Mouse (Mus musculus) ES-E14 (cell line): Measurements from ENCODE around the gene S100a4. TPM values are rescaled to one million over a fixed set of nuclear protein-coding genes. Genes with fewer than 3 reads are reported as not detected.

Experiments used
- DNase-seq: peaks from one replicate; pipeline ENCODE4 v3.0.0-alpha.2; 2013; ENCODE audit warnings: low read depth, low spot score
- H3K27ac ChIP-seq: 2 replicates; pipeline ENCODE4 v1.5.1; 2012; ENCODE audit warnings: low read depth, mild to moderate bottlenecking, low read length, moderate library complexity, mixed read lengths; ENCODE audit not compliant: poor library complexity, insufficient read depth, severe bottlenecking
- H3K36me3 ChIP-seq: 2 replicates; pipeline ENCODE4 v1.6.1; 2012; ENCODE audit warnings: mild to moderate bottlenecking, low read length, moderate library complexity, mixed read lengths; ENCODE audit not compliant: control insufficient read depth, poor library complexity, insufficient read depth, severe bottlenecking
- H3K4me1 ChIP-seq, 2 experiments: fragments of 150-350 bp in 1 of 2; sonication (generic) in 1 of 2; 2 replicates each; pipeline ENCODE4 v1.6.1; 2012; ENCODE audit warnings: low read length in 2 of 2, mild to moderate bottlenecking in 1 of 2, mixed read lengths in 1 of 2; ENCODE audit not compliant: control insufficient read depth in 2 of 2, insufficient read depth in 2 of 2, poor library complexity in 1 of 2
- H3K4me3 ChIP-seq, 2 experiments: fragments of 150-350 bp in 1 of 2; sonication (generic) in 1 of 2; 2 replicates each; pipeline ENCODE4 v1.5.1; 2012; ENCODE audit warnings: low read length in 2 of 2, low read depth in 1 of 2, mild to moderate bottlenecking in 1 of 2, mixed read lengths in 1 of 2; ENCODE audit not compliant: insufficient read depth in 1 of 2, poor library complexity in 1 of 2, severe bottlenecking in 1 of 2
- H3K9ac ChIP-seq: 2 replicates; pipeline ENCODE4 v1.6.1; 2012; ENCODE audit warnings: low read depth, mild to moderate bottlenecking, low read length, mixed read lengths; ENCODE audit not compliant: poor library complexity, insufficient read depth, severe bottlenecking
- H3K9me3 ChIP-seq: fragments of 150-350 bp; sonication (generic); 2 replicates; pipeline ENCODE4 v1.6.1; 2012; ENCODE audit warnings: low read depth, mild to moderate bottlenecking, low read length; ENCODE audit not compliant: control insufficient read depth, insufficient read depth
- CHD2 ChIP-seq: IDR thresholded peaks from 2 replicates; pipeline ENCODE4 v1.6.1; 2014; ENCODE audit warnings: mild to moderate bottlenecking, low read depth, low read length, inconsistent platforms
- HCFC1 ChIP-seq: IDR thresholded peaks from 2 replicates; pipeline ENCODE4 v1.6.1; 2012; ENCODE audit warnings: low read length, inconsistent platforms, borderline replicate concordance; ENCODE audit not compliant: insufficient read depth
- MAFK ChIP-seq: IDR thresholded peaks from 2 replicates; pipeline ENCODE4 v1.6.1; 2014; ENCODE audit warnings: mild to moderate bottlenecking, low read depth, low read length, inconsistent platforms; ENCODE audit not compliant: insufficient read depth
- ZC3H11A ChIP-seq: IDR thresholded peaks from 2 replicates; pipeline ENCODE4 v1.6.1; 2012; ENCODE audit warnings: low read depth, mild to moderate bottlenecking, inconsistent platforms, low read length, borderline replicate concordance
- ZNF384 ChIP-seq: IDR thresholded peaks from 2 replicates; pipeline ENCODE4 v1.6.1; 2012; ENCODE audit warnings: low read depth, low read length, inconsistent platforms
- in situ Hi-C, 2 experiments: fragments of 600-800 bp; cut with MboI; formaldehyde crosslinking; loops; one replicate each; pipeline ENCODE4 v1.15.1; 2025; ENCODE audit warnings: low sequenced_read_pairs in 2 of 2, inconsistent platforms in 1 of 2; ENCODE audit not compliant: unreplicated experiment in 2 of 2
- total RNA-seq: library from RNA; depleted of rRNA; stranded (reverse); fragments of 300-350 nt; gene quantifications from 2 replicates; pipeline ENCODE4 v1.2.3, GENCODE M21; 2012

S100a4 gene
- total RNA-seq, 1 experiment, result 6.9 TPM

DNA sequence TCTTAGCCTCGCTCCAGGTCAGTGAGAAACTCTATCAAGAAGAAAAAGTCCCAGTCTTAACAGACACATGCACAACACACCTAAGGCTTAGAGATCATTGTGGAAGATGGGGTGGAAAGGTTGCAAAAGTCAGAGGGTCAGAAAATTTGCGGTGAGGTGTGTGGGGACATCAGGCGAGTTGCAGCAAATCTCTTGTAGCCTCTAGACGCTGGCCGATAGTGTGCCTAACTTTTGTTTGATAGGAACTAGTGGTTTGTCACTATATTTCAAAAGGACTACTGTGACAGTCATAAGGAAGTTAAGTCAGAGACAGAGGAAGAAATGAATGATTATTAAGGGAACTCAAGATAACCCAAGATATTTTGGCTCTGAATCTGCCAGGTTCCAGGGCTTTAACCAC is 23.8 kb downstream of the S100a4 start:
- Histone ChIP-seq H3K36me3 (no peaks in the 10 kb centered on the region), H3K9me3 (no peaks in the 10 kb centered on the region), H3K9ac (no peak overlapping the region), H3K27ac (no peak overlapping the region), H3K4me3 (no peak overlapping the region), H3K4me1 (no peaks in the 10 kb centered on the region)
- in situ Hi-C loops, result no loop called here
- no peak for DNase-seq
- no peak for TF ChIP-seq MAFK
- no peak for TF ChIP-seq HCFC1
- TF ChIP-seq ZC3H11A, result no peak

DNA sequence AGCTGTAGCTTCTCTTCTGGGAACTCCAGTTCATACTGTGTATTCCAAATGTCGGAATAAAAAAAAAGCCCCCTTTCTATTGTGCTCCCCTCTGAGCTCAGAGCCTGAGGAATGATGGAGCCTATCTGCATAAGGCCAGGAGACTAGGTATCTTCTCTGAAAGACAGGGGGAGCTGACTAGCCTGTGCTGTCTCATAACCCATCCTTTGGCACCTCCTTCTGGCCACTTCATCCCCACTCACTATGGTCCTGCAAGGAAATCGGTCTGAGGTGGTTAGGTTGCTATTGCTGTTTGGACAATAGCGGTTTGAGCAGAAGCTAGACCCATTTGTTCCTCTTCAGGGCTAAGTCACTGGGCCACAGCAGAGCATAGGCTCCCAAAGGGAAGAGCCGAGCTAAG is 24.2 kb downstream of the S100a4 start:
- no peak overlapping the region for H3K9ac ChIP-seq
- H3K4me3 ChIP-seq, result no peak overlapping the region
- H3K27ac ChIP-seq, result no peak overlapping the region
- no peaks in the 10 kb centered on the region for H3K36me3 ChIP-seq
- in situ Hi-C loops, result no loop called here
- H3K4me1 ChIP-seq, result no peaks in the 10 kb centered on the region
- no peaks in the 10 kb centered on the region for H3K9me3 ChIP-seq
- no peak for DNase-seq
- no peak for TF ChIP-seq CHD2
- no peak for TF ChIP-seq HCFC1

DNA sequence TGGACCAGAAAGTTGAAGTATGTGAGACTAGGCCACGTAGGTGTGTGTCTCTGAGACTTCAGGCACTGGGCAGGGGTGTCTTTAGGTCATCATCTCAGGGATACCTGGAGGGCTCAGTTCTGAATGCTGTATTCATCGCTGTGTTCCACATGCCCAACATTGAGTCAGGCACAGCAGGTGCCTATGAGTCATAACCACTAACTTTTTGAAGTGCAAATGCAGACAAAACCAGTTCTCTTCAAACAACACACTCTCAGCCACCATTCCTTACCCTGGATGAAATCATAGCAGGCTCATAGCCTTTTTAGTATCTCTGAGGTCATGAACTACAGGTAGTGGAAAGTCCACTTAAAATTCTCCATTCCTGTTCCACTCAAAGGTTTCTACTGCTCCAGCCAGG is 25.7 kb downstream of the S100a4 start:
- Histone ChIP-seq H3K9me3 (no peaks in the 10 kb centered on the region), H3K9ac (no peak overlapping the region), H3K36me3 (no peaks in the 10 kb centered on the region), H3K4me1 (no peaks in the 10 kb centered on the region), H3K27ac (no peak overlapping the region), H3K4me3 (no peak overlapping the region)
- in situ Hi-C loops, result no loop called here
- TF ChIP-seq MAFK (no peak), ZC3H11A (no peak), CHD2 (no peak), ZNF384 (no peak), HCFC1 (no peak)
- DNase-seq, result no peak

DNA sequence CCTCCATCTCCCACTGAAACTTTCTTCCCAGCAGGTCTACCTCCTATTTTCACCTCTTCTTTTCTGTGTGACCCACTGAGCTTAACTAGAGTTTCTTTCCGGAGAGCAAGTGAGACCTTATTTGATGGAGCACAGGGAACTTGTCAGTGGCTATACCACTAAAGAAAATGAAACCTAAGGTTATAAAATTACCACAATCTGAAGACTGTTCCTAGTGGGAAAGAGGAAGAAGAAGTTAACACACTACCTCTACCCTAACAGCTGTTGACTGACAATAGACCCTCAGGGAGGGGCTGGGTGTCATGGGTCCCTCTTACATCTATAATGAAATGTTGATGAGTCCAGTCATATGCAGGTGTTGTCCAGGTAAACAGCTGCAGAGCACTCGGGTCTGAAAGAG is 28.4 kb downstream of the S100a4 start:
- Histone ChIP-seq H3K9me3 (no peaks in the 10 kb centered on the region), H3K27ac (no peak overlapping the region), H3K4me1 (no peaks in the 10 kb centered on the region), H3K36me3 (no peaks in the 10 kb centered on the region), H3K9ac (no peak overlapping the region), H3K4me3 (no peak overlapping the region)
- TF ChIP-seq HCFC1 (no peak), ZC3H11A (no peak), CHD2 (no peak), MAFK (no peak), ZNF384 (no peak)
- DNase-seq, result no peak
- in situ Hi-C loops, result no loop called here

DNA sequence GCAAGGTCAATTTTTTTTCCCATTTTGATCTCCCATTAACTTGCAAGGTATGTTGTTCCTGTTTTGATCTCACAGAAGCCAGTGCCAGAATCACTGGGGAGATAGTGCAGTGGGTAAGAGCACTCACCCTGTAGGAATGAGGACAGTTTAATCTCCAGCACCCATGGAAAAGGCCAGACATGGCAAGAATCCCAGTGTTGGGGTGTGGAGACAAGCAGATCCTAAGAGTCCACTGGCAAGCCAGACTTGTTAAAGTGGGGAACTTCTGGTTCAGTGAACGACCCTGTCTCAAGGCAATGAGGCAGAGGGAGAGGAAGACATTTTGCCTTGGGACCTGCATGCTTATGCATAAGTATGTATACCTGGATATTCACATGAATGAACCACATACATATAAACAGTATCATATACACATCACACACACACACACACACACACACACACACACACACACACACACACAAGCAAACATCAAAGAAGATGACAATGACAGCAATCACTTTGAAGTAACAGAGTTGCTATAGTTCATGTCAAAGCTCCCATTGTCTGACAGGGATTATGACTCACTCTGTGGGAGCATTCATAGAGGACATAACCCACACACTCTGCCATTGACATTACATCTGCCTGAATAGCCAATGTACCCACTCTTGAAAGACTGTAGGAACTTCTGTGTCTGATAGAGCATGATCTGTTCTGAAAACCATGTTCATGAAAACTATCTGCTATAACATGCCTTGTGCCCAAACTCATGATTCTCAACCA is 35.1 kb downstream of the S100a4 start:
- Histone ChIP-seq H3K36me3 (no peaks in the 10 kb centered on the region), H3K4me3 (no peak overlapping the region), H3K9ac (no peak overlapping the region), H3K4me1 (no peaks in the 10 kb centered on the region), H3K9me3 (no peaks in the 10 kb centered on the region), H3K27ac (no peak overlapping the region)
- in situ Hi-C loops, result no loop called here
- TF ChIP-seq ZC3H11A, result no peak
- no peak for TF ChIP-seq ZNF384
- no peak for TF ChIP-seq HCFC1
- DNase-seq, result no peak
